Mouse (Mus musculus): ENCODE measurements at regions not wholly inside any gene's neighbourhood (a gene's known extent, or its start where the extent isn't known, plus 50 kb on each side); places are given as distances from the start of the nearest gene placed in this dataset.

- TF ChIP-seq POLR2A (IDR thresholded peaks at IDR 0.05; ENCODE audit: borderline replicate concordance, insufficient read depth, low read length) (no peak), CTCF (IDR thresholded peaks at IDR 0.05; ENCODE audit: borderline replicate concordance, insufficient read depth, low read depth, low read length) (no peak)
These were observed 398.7 kb downstream of the Gsdmc2 start for GRCm38 (mm10) chr15:63446288-63446687.

Data from cerebellum, adult 2 months (tissue).